Mouse (Mus musculus): ENCODE results near the gene Pglyrp1.

Gene Pglyrp1

GRCm38 (mm10) chr7:18886963-18887362 is 15.8 kb downstream of the Pglyrp1 start:
- peak; percentile 86 for DNase-seq

DNA sequence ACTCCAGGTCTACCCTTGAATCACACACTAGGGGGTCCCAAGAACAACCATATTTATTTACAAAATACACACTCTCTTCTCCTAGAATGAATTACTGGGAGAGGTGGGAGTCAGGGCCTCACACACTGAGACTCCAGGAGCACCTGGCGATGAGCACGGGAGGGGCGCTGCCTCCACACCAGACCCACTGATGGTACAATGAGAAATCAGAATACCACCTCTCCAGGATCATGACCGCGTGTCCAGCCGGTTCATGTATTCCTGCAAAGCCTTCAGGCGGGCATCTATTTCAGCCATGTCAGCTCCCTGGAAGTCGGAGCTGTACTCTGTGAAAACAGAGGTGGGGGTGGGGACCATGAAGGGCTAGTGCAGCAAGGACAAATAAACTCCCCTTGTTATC is 19.7 kb downstream of the Pglyrp1 start:
- peak; percentile 87 for DNase-seq

DNA sequence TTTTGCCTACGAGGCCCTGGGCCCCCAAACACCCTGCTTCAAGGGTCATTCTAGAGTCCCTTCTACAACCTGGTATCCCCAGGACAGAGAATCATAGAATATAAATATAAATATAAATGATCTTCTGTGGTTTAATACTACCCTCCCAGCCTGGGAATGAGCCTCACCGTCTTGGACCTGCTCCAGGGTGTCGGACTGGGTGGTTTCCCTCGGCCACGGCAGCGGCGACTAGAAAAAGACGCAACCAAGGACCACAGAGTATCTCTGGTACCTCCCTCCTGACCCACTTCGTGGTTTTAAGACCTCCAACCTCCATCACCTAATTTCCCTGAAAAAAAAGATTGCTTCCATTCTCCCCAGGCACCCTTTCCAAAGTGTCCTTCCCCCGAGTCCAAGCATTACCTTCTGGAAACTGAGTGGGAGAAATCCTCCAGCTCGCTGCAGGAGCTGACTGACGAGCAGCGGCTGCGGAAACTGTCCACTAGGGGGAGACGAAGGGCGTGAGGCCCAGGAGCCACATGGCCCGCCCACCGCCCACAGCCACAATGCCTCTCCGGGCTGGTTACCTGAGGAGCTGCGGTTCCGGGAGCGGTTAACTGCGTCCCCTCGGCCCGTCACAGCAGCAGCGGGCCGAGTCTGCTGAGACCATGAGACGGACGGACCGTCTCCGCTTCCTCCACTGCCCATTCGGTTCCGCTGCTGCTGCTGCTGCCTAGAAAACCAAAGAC is 20.9 kb downstream of the Pglyrp1 start:
- peak; percentile 97 for DNase-seq

DNA sequence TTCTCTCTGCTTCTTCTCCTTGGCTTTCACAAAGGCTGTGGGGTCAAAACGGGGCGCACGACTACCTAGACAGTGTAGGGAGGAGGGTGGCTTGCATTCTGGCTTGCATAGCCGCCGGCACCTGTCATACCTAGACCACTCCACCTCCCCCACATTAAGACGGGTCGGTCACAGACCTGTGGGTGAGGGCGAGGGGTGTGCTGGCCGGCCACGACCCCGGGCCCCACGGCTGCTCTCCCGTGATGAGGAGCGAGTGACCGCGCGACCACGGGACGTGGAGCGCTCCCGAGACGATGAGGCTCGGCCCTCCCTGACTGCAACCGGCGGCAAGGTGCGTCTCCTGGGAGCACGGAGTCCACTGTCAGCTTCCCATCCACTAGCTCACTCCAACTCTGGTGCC is 21.9 kb downstream of the Pglyrp1 start:
- DNase-seq: no peak

- peak; percentile 96 for DNase-seq
Observed at GRCm38 (mm10) chr7:18893651-18894430, 22.7 kb downstream of the Pglyrp1 start.

DNA sequence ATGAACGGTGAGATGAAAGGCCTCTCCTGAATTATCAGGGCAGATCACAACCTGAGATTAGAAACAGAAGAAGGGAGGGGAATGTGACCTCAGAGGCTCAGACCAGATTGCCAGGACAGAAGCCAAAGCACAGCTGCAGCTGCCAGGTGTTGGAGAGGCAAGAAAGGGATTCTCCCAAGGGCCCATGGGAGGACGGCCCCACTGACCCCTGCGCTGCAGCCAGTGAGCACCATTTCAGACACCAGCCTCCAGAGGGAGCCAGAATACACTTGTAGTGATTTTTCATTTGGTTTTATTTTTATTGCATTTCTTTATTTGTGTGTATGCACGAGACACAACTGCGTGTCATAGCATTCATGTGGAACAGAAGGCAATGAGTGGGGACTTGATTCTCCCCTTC is 25.4 kb downstream of the Pglyrp1 start:
- peak; percentile 91 for DNase-seq

DNA sequence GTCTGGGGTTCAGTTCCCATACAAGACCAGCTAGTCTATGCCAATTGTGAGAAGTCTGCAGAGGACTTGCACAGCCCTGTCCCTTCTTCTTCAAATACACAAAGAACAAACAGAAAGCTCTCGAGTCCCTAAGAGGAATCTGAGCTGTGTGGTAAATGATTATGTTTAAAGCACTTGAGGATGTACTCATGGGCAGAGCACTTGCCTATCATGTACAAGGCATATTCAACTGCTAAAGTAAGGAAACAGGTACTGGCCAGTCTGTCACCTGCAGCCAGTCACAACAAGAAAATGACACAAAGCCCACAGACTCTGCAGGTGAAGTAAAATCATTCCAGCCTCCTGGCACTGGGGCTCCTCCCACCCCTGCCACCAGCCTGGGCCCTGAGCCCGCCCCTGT is 29.4 kb downstream of the Pglyrp1 start:
- no peak for DNase-seq

GRCm38 (mm10) chr7:18902486-18902885 is 31.4 kb downstream of the Pglyrp1 start:
- no peak for DNase-seq

- DNase-seq: no peak
Observed at GRCm38 (mm10) chr7:18904971-18905370, 33.8 kb downstream of the Pglyrp1 start.

- no peak for DNase-seq
Observed at GRCm38 (mm10) chr7:18909797-18910196, 38.7 kb downstream of the Pglyrp1 start.

- DNase-seq: peak; percentile 100
Observed at GRCm38 (mm10) chr7:18910241-18910831, 39.2 kb downstream of the Pglyrp1 start, which contains the start of gene Ccdc61. Gene Ccdc61, minus strand, starts transcription at chr7:18910415.

GRCm38 (mm10) chr7:18916254-18916653 is 45.1 kb downstream of the Pglyrp1 start:
- DNase-seq: no peak

- peak; percentile 93 for DNase-seq
Observed at GRCm38 (mm10) chr7:18917931-18918330, 46.8 kb downstream of the Pglyrp1 start.

GRCm38 (mm10) chr7:18921069-18921468 is 49.9 kb downstream of the Pglyrp1 start:
- DNase-seq: peak; percentile 99

- no peak for DNase-seq
Observed at GRCm38 (mm10) chr7:18922807-18923206, 51.7 kb downstream of the Pglyrp1 start.

- no peak for DNase-seq
Observed at GRCm38 (mm10) chr7:18923267-18923666, 52.1 kb downstream of the Pglyrp1 start.

GRCm38 (mm10) chr7:18923711-18924191 is 52.6 kb downstream of the Pglyrp1 start:
- no peak for DNase-seq

DNA sequence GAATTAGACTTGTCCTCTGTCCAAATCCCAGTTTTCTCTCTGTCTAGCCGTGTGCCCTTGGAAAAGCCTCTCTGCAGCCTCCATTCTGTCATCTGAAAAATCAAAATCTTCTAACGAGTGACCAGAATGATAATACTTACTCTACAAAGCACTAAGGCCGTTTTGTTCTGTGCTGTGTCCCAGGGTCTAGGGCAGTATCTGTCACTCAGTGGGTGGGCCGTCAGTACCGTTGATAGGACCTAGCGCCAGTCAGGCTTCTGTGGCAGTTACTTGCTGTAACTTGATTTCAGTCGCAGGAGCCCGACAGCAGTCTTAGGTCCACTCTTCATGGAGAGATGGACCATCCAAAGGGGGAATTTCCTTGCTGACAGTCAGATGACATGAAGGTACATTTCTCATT is 53.2 kb downstream of the Pglyrp1 start:
- no peak for DNase-seq

DNA sequence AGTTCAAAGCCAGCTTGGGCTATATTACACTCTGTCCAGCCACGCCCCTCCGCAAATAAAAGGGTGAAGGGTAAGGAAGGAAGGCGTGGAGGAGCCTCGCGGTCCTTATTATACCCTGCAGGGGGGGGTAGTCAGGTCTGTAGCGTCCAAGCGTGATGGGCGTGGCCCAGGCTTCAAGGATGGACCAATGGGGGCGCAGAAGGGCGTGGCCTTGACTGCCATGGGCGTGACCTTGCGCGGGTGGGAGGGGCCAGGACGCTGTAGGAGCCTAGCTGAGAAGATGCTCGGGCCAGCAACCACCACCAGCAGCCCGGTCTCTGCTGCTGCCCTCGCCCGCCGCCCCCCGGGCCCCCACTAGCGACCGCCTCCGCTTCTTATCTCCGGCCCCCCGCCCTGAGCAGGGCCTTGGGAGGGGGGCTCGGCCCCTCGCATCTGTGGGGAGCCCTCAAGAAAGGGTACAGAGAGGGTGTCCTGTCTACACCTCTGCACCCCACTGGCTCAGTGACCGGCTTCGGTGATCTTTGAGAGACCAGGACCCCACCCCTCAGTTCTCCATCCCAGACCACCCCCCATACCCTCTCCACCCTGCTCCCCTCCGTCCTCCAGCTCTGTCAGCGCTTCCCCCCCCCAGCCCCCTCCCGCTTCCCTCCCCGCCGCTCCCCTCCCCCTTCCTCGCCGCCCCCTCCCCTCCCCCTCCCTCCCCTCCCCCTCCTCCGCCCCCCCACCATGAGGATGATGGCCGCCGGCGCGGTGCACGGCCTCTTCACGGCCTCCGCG is 54.2 kb downstream of the Pglyrp1 start, which contains the start of gene Nova2:
Nova2 (plus strand) TSS at position 727 of the 777 bp plus-strand sequence.
- peak; percentile 100 for DNase-seq

DNA sequence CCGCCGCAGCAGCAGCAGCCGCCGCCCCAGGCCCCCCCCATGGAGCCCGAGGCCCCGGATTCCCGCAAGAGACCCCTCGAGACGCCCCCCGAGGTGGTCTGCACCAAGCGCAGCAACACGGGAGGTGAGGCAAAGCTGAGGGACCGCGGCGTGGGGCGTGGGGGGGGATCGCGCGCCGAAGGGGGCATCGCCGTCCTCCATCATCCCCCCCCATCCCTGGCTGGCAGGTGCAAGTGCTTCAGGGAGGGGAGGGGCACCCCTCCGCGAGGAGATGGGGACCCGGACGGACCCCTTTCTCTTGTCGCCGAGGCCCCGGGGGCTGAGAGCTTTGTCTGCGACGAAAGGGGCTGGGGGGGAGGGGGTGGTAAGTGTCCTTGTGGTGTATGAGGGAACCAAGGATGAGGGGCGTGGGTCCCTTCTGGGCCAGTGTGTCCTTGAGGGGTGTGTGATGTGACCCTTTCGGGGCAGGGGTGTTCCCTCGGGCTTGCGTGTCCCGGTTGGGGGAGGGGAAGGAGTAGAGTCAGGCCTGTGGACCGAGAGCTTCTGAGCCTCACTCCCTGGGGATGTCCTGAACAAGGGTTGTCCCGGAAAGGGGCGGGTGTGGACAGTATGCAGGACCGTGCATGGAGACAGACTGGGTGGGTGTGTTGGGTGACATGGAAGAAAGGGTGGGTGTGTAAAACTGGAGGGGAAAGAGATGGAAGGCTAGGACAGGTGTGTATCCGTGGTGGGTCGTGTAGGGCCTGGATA is 55.1 kb downstream of the Pglyrp1 start:
- DNase-seq: peak; percentile 99

- no peak for DNase-seq
Observed at GRCm38 (mm10) chr7:18926911-18927310, 55.8 kb downstream of the Pglyrp1 start.

- DNase-seq: peak; percentile 98
Observed at GRCm38 (mm10) chr7:18927759-18928158, 56.6 kb downstream of the Pglyrp1 start.

Measured in heart, adult 11 months (tissue).